Mouse (Mus musculus) MEL (cell line): ENCODE results near the gene Nipbl.
A peak's percentile ranks its signal among the peaks of the same experiment; 100 is the strongest.

Source experiments
- CTCF ChIP-seq, 3 experiments: IDR thresholded peaks in 2 of 3; conservative IDR thresholded peaks in 1 of 3; 2 replicates each; pipeline ENCODE4 v1.5.1; 2011 to 2012; ENCODE audit warnings: low read length in 3 of 3, low read depth in 2 of 3, mild to moderate bottlenecking in 2 of 3, improper control_type of control experiment in 1 of 3, inconsistent platforms in 1 of 3, mixed read lengths in 1 of 3, moderate library complexity in 1 of 3; ENCODE audit not compliant: control insufficient read depth in 1 of 3, insufficient read depth in 1 of 3, poor library complexity in 1 of 3, severe bottlenecking in 1 of 3
- E2F4 ChIP-seq: IDR thresholded peaks from 2 replicates; pipeline ENCODE4 v1.6.1; 2011; ENCODE audit warnings: low read depth, low read length, improper control_type of control experiment, borderline replicate concordance
- ETS1 ChIP-seq: IDR thresholded peaks from 2 replicates; pipeline ENCODE4 v1.6.1; 2012; ENCODE audit warnings: low read depth, mild to moderate bottlenecking, inconsistent platforms, low read length, improper control_type of control experiment, moderate library complexity
- GABPA ChIP-seq: IDR thresholded peaks from 2 replicates; pipeline ENCODE4 v1.6.1; 2012; ENCODE audit warnings: low read depth, mild to moderate bottlenecking, inconsistent platforms, low read length, improper control_type of control experiment, moderate library complexity
- HCFC1 ChIP-seq: IDR thresholded peaks from 2 replicates; pipeline ENCODE4 v1.6.1; 2012; ENCODE audit warnings: low read depth, mild to moderate bottlenecking, inconsistent platforms, low read length, improper control_type of control experiment, moderate library complexity
- KAT2A ChIP-seq: conservative IDR thresholded peaks from 2 replicates; pipeline ENCODE4 v1.6.1; 2012; ENCODE audit warnings: low read depth, low read length, improper control_type of control experiment, inconsistent platforms
- MAX ChIP-seq: IDR thresholded peaks from 2 replicates; pipeline ENCODE4 v1.6.1; 2011; ENCODE audit warnings: low read length, improper control_type of control experiment
- MXI1 ChIP-seq: IDR thresholded peaks from 2 replicates; pipeline ENCODE4 v1.6.1; 2011; ENCODE audit warnings: mild to moderate bottlenecking, low read depth, low read length, improper control_type of control experiment
- NELFE ChIP-seq: IDR thresholded peaks from 2 replicates; pipeline ENCODE4 v1.6.1; 2011; ENCODE audit warnings: low read depth, low read length, improper control_type of control experiment
- POLR2A ChIP-seq, 2 experiments: IDR thresholded peaks; 2 replicates each; pipeline ENCODE4 v1.6.1; 2011 to 2012; ENCODE audit warnings: low read length in 2 of 2, mild to moderate bottlenecking in 2 of 2, control low read depth in 1 of 2, improper control_type of control experiment in 1 of 2, low read depth in 1 of 2, moderate library complexity in 1 of 2; ENCODE audit not compliant: control insufficient read depth in 1 of 2, insufficient read depth in 1 of 2, poor library complexity in 1 of 2
- TBP ChIP-seq: IDR thresholded peaks from 2 replicates; pipeline ENCODE4 v1.8.0; 2011; ENCODE audit warnings: low read depth, low read length, improper control_type of control experiment
- USF1 ChIP-seq: IDR thresholded peaks from 2 replicates; pipeline ENCODE4 v1.6.1; 2014; ENCODE audit warnings: low read depth, mild to moderate bottlenecking, inconsistent platforms, low read length, improper control_type of control experiment, moderate library complexity
- ZC3H11A ChIP-seq: IDR thresholded peaks from 2 replicates; pipeline ENCODE4 v1.6.1; 2012; ENCODE audit warnings: low read depth, mild to moderate bottlenecking, inconsistent platforms, low read length, improper control_type of control experiment
- ZNF384 ChIP-seq: IDR thresholded peaks from 2 replicates; pipeline ENCODE4 v1.6.1; 2012; ENCODE audit warnings: low read depth, mild to moderate bottlenecking, inconsistent platforms, low read length, improper control_type of control experiment

- no peak for TF ChIP-seq CTCF (IDR thresholded peaks at IDR 0.05 in 2 of 3, conservative IDR thresholded peaks at IDR 0.05 in 1 of 3; ENCODE audit: control insufficient read depth in 1 of 3, insufficient read depth in 1 of 3, low read depth in 2 of 3, low read length in 3 of 3, poor library complexity in 1 of 3, severe bottlenecking in 1 of 3)
- peak; percentile 98 for TF ChIP-seq MXI1
- no peak for TF ChIP-seq GABPA
- TF ChIP-seq TBP, result no peak
- TF ChIP-seq ETS1, result peak; percentile 77
- peak; percentile 33; the same call in 1 of the 2 replicates for TF ChIP-seq NELFE
- no peak for TF ChIP-seq E2F4
- TF ChIP-seq USF1, result peak; percentile 63; the same call in 1 of the 2 replicates
- TF ChIP-seq ZNF384, result no peak
- TF ChIP-seq ZC3H11A, result no peak
- 0 out of 4 replicates have a peak, but pooled peaks of 1 of the 2 experiments have one; percentile 20 for TF ChIP-seq POLR2A (IDR thresholded peaks at IDR 0.05; ENCODE audit: control insufficient read depth in 1 of 2, insufficient read depth in 1 of 2, low read depth in 1 of 2, low read length in 2 of 2, poor library complexity in 1 of 2)
- peak; percentile 90 for TF ChIP-seq MAX
- TF ChIP-seq KAT2A, result no peak
- TF ChIP-seq HCFC1, result no peak
Measured at GRCm38 (mm10) chr15:8279320-8279779, 164.9 kb downstream of the Nipbl start.
